Mouse (Mus musculus): ENCODE measurements around the gene Pyroxd1.

- TF ChIP-seq CTCF (IDR thresholded peaks at IDR 0.05; ENCODE audit: low read depth) (no peak), EP300 (IDR thresholded peaks at IDR 0.05; ENCODE audit: low read depth) (no peak)
Measured at GRCm38 (mm10) chr6:142392312-142392711, 46.9 kb downstream of the Pyroxd1 start.

Measured in liver, embryonic 14.5 days (tissue).